Mouse (Mus musculus) gastrocnemius, adult 2 months (tissue): Measurements from ENCODE around the gene Cep164. TPM values are rescaled to one million over a fixed set of nuclear protein-coding genes. Genes with fewer than 3 reads are reported as not detected.
A peak's percentile ranks its signal among the peaks of the same experiment; 100 is the strongest.

Experiments used
- DNase-seq: peaks from one replicate; pipeline ENCODE4 v3.0.0; 2022
- H3K27ac ChIP-seq: fragments of 200-600 bp; 2 replicates; pipeline ENCODE4 v1.8.1; 2022; ENCODE audit warnings: mild to moderate bottlenecking
- H3K4me3 ChIP-seq: fragments of 200-600 bp; 2 replicates; pipeline ENCODE4 v1.8.1; 2022; ENCODE audit warnings: mild to moderate bottlenecking, moderate library complexity
- CTCF ChIP-seq: fragments of 200-600 bp; IDR thresholded peaks from 2 replicates; pipeline ENCODE4 v1.8.1; 2022; ENCODE audit warnings: antibody characterized with exemption, mild to moderate bottlenecking, moderate library complexity
- intact Hi-C: fragments of 180-260 bp; cut with DNase I; formaldehyde crosslinking; loops from one replicate; pipeline ENCODE4 v1.15.1; 2025
- long read RNA-seq, 2 experiments: library from polyadenylated mRNA; stranded (forward); transcript quantifications; one replicate each; pipeline ENCODE4 v2.0.0; 2021
- total RNA-seq, 2 experiments: library from RNA; stranded (reverse); gene quantifications; 2 replicates each; pipeline ENCODE4 v1.2.3; 2021

The Cep164 gene
- 1 to 10 TPM; 2.0 to 2.5 TPM for total RNA-seq
- long read RNA-seq, experiment 1, partial matches to known transcripts, result 2 of 2 reads
- long read RNA-seq, experiment 1, other reads (novel, unspliced or antisense), result 0 of 2 reads
- long read RNA-seq, experiment 2, partial matches to known transcripts, result 3 of 4 reads
- long read RNA-seq, experiment 2, other reads (novel, unspliced or antisense), result 1 of 4 reads

DNA sequence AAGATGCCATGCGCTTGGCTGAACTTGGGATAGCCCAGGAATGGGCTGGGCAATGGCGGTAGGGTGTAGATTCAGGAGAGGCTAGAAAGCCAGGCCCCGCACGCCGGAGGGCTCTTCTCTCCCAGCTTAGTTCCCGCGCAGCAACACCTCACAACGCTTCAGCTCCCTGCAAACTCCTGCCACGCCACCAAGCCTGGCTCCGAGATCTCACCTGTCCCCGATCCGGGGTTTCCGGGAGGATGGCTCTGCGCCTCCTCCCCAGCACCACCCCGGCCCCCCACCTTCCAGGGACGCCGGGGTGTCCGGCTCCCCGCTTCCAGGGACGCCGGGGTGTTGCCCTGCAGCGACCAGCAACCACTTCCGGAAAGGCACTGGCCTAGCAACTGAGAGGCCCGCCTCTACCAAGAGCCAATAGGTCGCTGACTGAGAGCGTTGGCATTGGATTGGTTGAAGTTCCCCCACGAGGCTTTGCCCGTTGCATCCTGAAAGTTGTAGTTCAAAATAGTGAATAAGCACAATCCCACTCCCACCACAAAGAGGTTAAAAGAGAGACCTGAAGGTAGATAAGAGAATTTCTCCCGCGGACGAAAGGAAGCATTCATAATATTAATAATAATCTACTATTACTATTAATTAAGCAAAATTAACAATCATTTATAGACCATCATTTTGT lies at the start of gene Cep164:
Gene Cep164 (minus strand): TSS at position 401 of the 673 bp plus-strand sequence.
- peak within 1 kb of the TSS; percentile 90 for H3K4me3 ChIP-seq
- intact Hi-C loops, result no loop called here
- DNase-seq, result peak; percentile 92

DNA sequence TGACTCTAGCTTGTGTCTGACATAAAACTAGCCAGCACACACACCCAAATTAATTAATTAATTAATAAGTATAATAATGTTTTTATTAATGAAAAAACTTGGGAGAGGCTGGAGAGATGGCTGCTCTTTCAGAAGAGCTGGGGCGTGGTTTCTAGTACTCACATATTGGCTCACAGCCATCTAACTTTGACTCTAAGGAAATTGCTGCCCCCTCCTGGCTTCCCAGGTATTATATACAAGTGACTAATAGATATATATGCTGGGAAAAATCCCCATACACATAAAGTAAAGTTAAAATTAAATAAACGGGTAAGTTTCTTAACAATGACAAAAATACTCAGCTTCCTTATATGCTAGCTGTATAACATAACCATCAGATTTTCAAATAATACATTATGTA lies 49.4 kb upstream of the Cep164 start:
- peak; percentile 46 for DNase-seq
- TF ChIP-seq CTCF, result peak; percentile 54
- intact Hi-C loops, result loop anchor here (5.0 kb wide), 2 partner anchors 41 to 291 kb away; partner anchors contain the start of gene Bace1

More for the DNA sequence above, at the start of gene Cep164:
- no peak for TF ChIP-seq CTCF
- peak within 1 kb of the TSS; percentile 78 for H3K27ac ChIP-seq

GRCm38 (mm10) chr9:45870265-45870664 lies 41.8 kb upstream of the Cep164 start:
- DNase-seq, result no peak
- no peak for TF ChIP-seq CTCF
- Histone ChIP-seq H3K27ac (no peak overlapping the region), H3K4me3 (no peak overlapping the region)
- intact Hi-C loops, result no loop called here

More for the DNA sequence above, 49.4 kb upstream of the Cep164 start:
- H3K4me3 ChIP-seq, result no peak overlapping the region
- H3K27ac ChIP-seq, result no peak overlapping the region

- Histone ChIP-seq H3K4me3 (no peak overlapping the region), H3K27ac (no peak overlapping the region)
- intact Hi-C loops, result no loop called here
- TF ChIP-seq CTCF, result no peak
- no peak for DNase-seq
Measured at GRCm38 (mm10) chr9:45869181-45869580, 40.7 kb upstream of the Cep164 start.

DNA sequence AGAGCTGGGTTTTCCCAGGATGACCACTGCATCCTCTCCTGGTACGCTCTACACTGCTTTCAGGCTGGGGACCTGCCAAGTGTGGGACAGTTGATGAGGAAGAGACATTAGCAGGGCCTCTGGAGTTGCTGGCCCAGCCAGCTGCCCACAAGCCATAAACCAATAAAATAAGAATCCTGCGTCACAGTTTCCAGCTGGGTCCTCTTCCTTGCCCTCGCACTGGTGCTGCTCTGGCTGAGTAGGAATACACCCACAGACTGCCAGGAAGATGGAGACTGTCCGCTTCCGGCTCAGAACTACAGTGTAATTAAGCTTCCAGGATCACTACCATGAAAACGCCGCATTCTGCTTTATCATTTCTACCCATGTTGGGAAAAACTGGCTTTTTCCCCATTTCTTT lies 33.3 kb upstream of the Cep164 start:
- TF ChIP-seq CTCF, result no peak
- intact Hi-C loops, result no loop called here
- DNase-seq, result peak; percentile 61
- H3K27ac ChIP-seq, result peak overlapping the region; percentile 6; the same call in 1 of the 2 replicates
- H3K4me3 ChIP-seq, result no peak overlapping the region

GRCm38 (mm10) chr9:45859364-45859763 lies 30.9 kb upstream of the Cep164 start:
- H3K4me3 ChIP-seq, result no peak overlapping the region
- H3K27ac ChIP-seq, result no peak overlapping the region
- intact Hi-C loops, result no loop called here
- TF ChIP-seq CTCF, result no peak
- DNase-seq, result no peak

GRCm38 (mm10) chr9:45854136-45854535 lies 25.6 kb upstream of the Cep164 start:
- intact Hi-C loops, result no loop called here
- no peak overlapping the region for H3K4me3 ChIP-seq
- no peak overlapping the region for H3K27ac ChIP-seq
- no peak for TF ChIP-seq CTCF
- no peak for DNase-seq

- H3K4me3 ChIP-seq, result no peak overlapping the region
- no peak for TF ChIP-seq CTCF
- intact Hi-C loops, result no loop called here
- H3K27ac ChIP-seq, result no peak overlapping the region
- no peak for DNase-seq
Measured at GRCm38 (mm10) chr9:45853695-45854094, 25.2 kb upstream of the Cep164 start.

GRCm38 (mm10) chr9:45851776-45852175 lies 23.3 kb upstream of the Cep164 start:
- intact Hi-C loops, result no loop called here
- Histone ChIP-seq H3K27ac (no peak overlapping the region), H3K4me3 (no peak overlapping the region)
- TF ChIP-seq CTCF, result no peak
- DNase-seq, result no peak

GRCm38 (mm10) chr9:45851330-45851729 lies 22.8 kb upstream of the Cep164 start:
- no peak for DNase-seq
- peak overlapping the region; percentile 86; the same call in 1 of the 2 replicates for H3K27ac ChIP-seq
- intact Hi-C loops, result no loop called here
- no peak for TF ChIP-seq CTCF
- H3K4me3 ChIP-seq, result no peak overlapping the region

- Histone ChIP-seq H3K4me3 (peak overlapping the region; percentile 45; the same call in 1 of the 2 replicates), H3K27ac (peak overlapping the region; percentile 86)
- DNase-seq, result peak; percentile 45
- intact Hi-C loops, result no loop called here
- no peak for TF ChIP-seq CTCF
Measured at GRCm38 (mm10) chr9:45850528-45851155, 22.2 kb upstream of the Cep164 start.

DNA sequence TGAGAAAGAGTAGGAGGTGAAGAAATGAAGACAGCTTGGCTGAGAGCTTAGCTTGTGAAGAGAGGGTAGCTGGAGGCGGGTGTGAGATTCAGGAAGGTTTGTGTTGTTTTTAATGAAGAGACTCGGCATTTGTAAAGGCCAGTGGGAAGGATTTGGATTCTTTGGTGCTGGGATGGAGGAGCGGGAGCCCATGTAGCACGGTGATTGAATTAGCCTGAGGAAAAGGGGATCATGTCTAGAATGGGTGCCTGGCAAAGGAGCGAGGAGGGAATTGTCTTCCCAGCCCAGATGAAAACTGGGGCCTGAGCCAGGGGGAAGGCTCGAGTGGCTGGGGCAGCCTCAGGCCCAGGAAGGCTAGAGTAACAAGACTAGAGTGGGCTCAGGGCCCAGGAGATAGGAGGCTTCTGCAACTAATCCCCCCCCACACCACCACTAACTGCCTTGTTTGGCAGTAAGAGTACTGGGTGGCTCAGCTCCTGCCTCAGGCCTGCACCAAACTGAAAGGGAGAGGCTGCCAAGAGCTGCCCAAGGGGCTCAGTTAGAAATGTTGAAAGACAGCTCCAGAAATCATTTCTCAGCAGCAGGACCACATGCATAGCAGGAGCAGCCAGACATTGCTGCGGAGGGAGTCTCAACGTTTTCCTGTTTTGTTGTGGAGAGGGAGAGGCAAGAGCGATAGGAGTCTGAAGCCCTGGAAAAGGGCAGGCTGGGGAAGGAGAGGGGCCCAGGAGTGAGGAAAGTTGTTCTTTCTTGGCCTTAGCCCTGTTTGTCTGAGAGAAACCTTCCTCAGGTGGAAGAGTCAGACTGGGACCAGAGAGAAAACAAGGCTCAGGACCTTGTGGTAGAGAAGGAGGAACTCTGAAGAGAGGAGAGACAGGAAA lies 21.3 kb upstream of the Cep164 start:
- H3K4me3 ChIP-seq, result peak overlapping the region; percentile 45
- intact Hi-C loops, result no loop called here
- no peak for TF ChIP-seq CTCF
- H3K27ac ChIP-seq, result peak overlapping the region; percentile 86
- DNase-seq, result peak; percentile 88
